Mouse (Mus musculus): Measurements from ENCODE around the gene Slfn1. TPM values are rescaled to one million over a fixed set of nuclear protein-coding genes. Genes with fewer than 3 reads are reported as not detected.

Gene Slfn1
- total RNA-seq (2014; fragmentation: Nextera tagmentation) (not detected in 2 replicates), total RNA-seq (2017) (0.17 and 0.22 TPM in 2 replicates), polyA plus RNA-seq (2012) (not detected in 2 replicates)

DNA sequence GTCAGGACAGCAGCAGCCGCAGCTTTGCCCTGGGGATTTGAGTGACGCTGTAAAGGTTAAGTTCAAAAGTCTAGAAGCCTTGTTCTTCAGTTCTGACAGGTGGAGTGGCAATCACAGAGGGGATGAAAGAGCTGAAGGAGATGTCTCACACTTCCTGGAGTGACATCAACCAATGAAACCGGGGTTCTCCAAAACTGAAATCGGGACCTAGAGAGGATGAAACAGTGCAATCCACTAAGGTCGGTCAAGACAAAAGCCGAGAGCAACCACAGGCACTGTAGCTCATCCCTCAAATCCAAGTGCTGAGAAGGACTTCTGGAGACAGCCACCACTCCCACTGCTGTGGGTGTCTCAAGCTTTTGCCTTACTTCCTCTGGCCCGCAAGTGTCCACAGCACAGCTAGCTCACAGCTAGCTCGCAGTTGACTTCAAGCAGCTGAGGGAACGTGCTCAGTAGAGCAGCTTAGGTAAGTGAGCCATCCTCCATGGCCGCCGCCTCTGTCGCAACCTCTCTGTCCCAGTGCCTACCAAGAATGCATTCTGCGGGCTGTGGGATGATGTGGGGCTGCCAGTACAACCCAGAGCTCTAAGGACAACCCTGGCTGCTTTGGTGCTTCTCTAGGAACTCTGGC lies at the start of gene Slfn1:
Slfn1 (plus strand) TSS at position 253 of the 631 bp plus-strand sequence.
- no peak for TF ChIP-seq CTCF (IDR thresholded peaks at IDR 0.05; ENCODE audit: low read depth, low read length)
- no peak for TF ChIP-seq GATA2 (IDR thresholded peaks at IDR 0.05; ENCODE audit: borderline replicate concordance, low read depth, low read length)
- TF ChIP-seq GATA1 (IDR thresholded peaks at IDR 0.05; ENCODE audit: borderline replicate concordance, low read length), result no peak
- peaks cover 27% of the 10 kb centered on the region for H3K4me1 ChIP-seq (ENCODE audit: insufficient read depth, low read depth, low read length)
- ATAC-seq (ENCODE audit: extremely low read depth, insufficient number of reproducible peaks, low FRiP score, poor library complexity, severe bottlenecking) (no peak), DNase-seq (ENCODE audit: low spot score) (no peak)
- H3K4me3 ChIP-seq (ENCODE audit: low read depth, low read length), result no peak within 1 kb of the TSS
- no peaks in the 10 kb centered on the region for H3K36me3 ChIP-seq (replicated peaks)
- H3K27me3 ChIP-seq (ENCODE audit: insufficient read depth, low read length), result peaks cover 50% of the 10 kb centered on the region
- H3K9me3 ChIP-seq (replicated peaks), result no peaks in the 10 kb centered on the region

GRCm38 (mm10) chr11:83067982-83068694 lies 48.5 kb upstream of the Slfn1 start:
- Histone ChIP-seq H3K36me3 (replicated peaks) (peaks cover 31% of the 10 kb centered on the region), H3K4me3 (ENCODE audit: low read depth, low read length) (no peak overlapping the region), H3K27me3 (ENCODE audit: insufficient read depth, low read length) (no peaks in the 10 kb centered on the region), H3K9me3 (replicated peaks) (peaks cover 2% of the 10 kb centered on the region; the same call in 1 of the 2 replicates), H3K4me1 (ENCODE audit: insufficient read depth, low read depth, low read length) (peaks cover 70% of the 10 kb centered on the region)
- no peak for ATAC-seq (ENCODE audit: extremely low read depth, insufficient number of reproducible peaks, low FRiP score, poor library complexity, severe bottlenecking)
- TF ChIP-seq CTCF (IDR thresholded peaks at IDR 0.05; ENCODE audit: low read depth, low read length) (peak; percentile 9; the same call in 1 of the 2 replicates), GATA1 (IDR thresholded peaks at IDR 0.05; ENCODE audit: borderline replicate concordance, low read length) (no peak), GATA2 (IDR thresholded peaks at IDR 0.05; ENCODE audit: borderline replicate concordance, low read depth, low read length) (no peak)
- no peak for DNase-seq (ENCODE audit: low spot score)

DNA sequence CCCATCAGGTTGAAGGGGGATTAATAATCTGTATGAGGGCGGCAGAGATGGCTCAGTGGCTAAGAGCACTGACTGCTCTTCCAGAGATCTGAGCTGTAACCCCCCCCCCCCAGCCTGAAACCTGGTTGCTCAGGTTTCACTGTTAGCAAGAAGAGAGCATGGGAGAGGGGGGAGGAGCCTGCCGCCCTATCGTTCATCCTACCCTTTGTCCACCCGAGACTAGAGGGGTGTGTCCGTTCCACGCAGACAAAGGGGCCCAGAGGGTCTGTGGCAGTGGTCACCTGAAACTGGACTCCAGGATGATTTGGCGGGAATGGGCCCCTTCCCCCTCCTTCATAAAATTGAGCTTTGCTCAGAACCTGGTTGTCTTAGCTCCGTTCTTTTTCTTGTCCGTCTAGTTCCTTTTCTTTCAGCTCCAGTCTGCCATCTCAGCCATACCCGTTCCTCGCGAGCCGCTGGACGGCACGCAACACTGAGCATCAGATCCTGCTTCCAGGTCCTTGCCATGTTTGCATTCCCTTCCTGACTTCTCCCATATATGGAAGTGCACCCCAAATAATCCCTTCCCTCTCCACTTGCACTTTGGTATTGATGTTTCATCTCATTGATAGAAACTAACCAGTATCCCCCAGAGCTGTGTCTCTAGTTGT lies 46.2 kb upstream of the Slfn1 start:
- H3K4me3 ChIP-seq (ENCODE audit: low read depth, low read length), result no peak overlapping the region
- no peaks in the 10 kb centered on the region for H3K27me3 ChIP-seq (ENCODE audit: insufficient read depth, low read length)
- H3K36me3 ChIP-seq (replicated peaks), result peaks cover 11% of the 10 kb centered on the region
- TF ChIP-seq GATA2 (IDR thresholded peaks at IDR 0.05; ENCODE audit: borderline replicate concordance, low read depth, low read length), result no peak
- TF ChIP-seq TAL1 (conservative IDR thresholded peaks at IDR 0.05; ENCODE audit: low read depth, low read length), result no peak
- TF ChIP-seq POLR2AphosphoS5 (IDR thresholded peaks at IDR 0.05; ENCODE audit: insufficient replicate concordance, low read depth, low read length), result no peak
- no peak for TF ChIP-seq CTCF (IDR thresholded peaks at IDR 0.05; ENCODE audit: low read depth, low read length)
- TF ChIP-seq GATA1 (IDR thresholded peaks at IDR 0.05; ENCODE audit: borderline replicate concordance, low read length), result no peak
- H3K4me1 ChIP-seq (ENCODE audit: insufficient read depth, low read depth, low read length), result peaks cover 49% of the 10 kb centered on the region
- DNase-seq (ENCODE audit: low spot score) (no peak), ATAC-seq (ENCODE audit: extremely low read depth, insufficient number of reproducible peaks, low FRiP score, poor library complexity, severe bottlenecking) (no peak)
- H3K9me3 ChIP-seq (replicated peaks), result peaks cover 2% of the 10 kb centered on the region; the same call in 1 of the 2 replicates

- TF ChIP-seq GATA1 (IDR thresholded peaks at IDR 0.05; ENCODE audit: borderline replicate concordance, low read length) (no peak), POLR2AphosphoS5 (IDR thresholded peaks at IDR 0.05; ENCODE audit: insufficient replicate concordance, low read depth, low read length) (no peak), TAL1 (conservative IDR thresholded peaks at IDR 0.05; ENCODE audit: low read depth, low read length) (no peak), CTCF (IDR thresholded peaks at IDR 0.05; ENCODE audit: low read depth, low read length) (no peak)
- Histone ChIP-seq H3K27me3 (ENCODE audit: insufficient read depth, low read length) (no peaks in the 10 kb centered on the region), H3K4me3 (ENCODE audit: low read depth, low read length) (peak overlapping the region; percentile 65; the same call in 1 of the 2 replicates), H3K9me3 (replicated peaks) (peaks cover 2% of the 10 kb centered on the region; the same call in 1 of the 2 replicates), H3K36me3 (replicated peaks) (no peaks in the 10 kb centered on the region), H3K4me1 (ENCODE audit: insufficient read depth, low read depth, low read length) (peaks cover 42% of the 10 kb centered on the region)
- DNase-seq (ENCODE audit: low spot score) (peak; percentile 52), ATAC-seq (ENCODE audit: extremely low read depth, insufficient number of reproducible peaks, low FRiP score, poor library complexity, severe bottlenecking) (peak; percentile 76)
Observed at GRCm38 (mm10) chr11:83077714-83078422, 38.8 kb upstream of the Slfn1 start.

- peak overlapping the region; percentile 65; the same call in 1 of the 2 replicates for H3K4me3 ChIP-seq (ENCODE audit: low read depth, low read length)
- no peak for DNase-seq (ENCODE audit: low spot score)
- H3K9me3 ChIP-seq (replicated peaks), result peaks cover 8% of the 10 kb centered on the region
- ATAC-seq (ENCODE audit: extremely low read depth, insufficient number of reproducible peaks, low FRiP score, poor library complexity, severe bottlenecking), result no peak
- no peaks in the 10 kb centered on the region for H3K36me3 ChIP-seq (replicated peaks)
- TF ChIP-seq POLR2AphosphoS5 (IDR thresholded peaks at IDR 0.05; ENCODE audit: insufficient replicate concordance, low read depth, low read length), result no peak
- TF ChIP-seq TAL1 (conservative IDR thresholded peaks at IDR 0.05; ENCODE audit: low read depth, low read length), result no peak
- TF ChIP-seq CTCF (IDR thresholded peaks at IDR 0.05; ENCODE audit: low read depth, low read length), result no peak
- TF ChIP-seq GATA2 (IDR thresholded peaks at IDR 0.05; ENCODE audit: borderline replicate concordance, low read depth, low read length), result no peak
- H3K4me1 ChIP-seq (ENCODE audit: insufficient read depth, low read depth, low read length), result peaks cover 42% of the 10 kb centered on the region
- no peaks in the 10 kb centered on the region for H3K27me3 ChIP-seq (ENCODE audit: insufficient read depth, low read length)
Observed at GRCm38 (mm10) chr11:83078423-83079140, 38.1 kb upstream of the Slfn1 start.

Measured in G1E (cell line).